Mouse (Mus musculus): Measurements from ENCODE around the gene Commd9.

DNA sequence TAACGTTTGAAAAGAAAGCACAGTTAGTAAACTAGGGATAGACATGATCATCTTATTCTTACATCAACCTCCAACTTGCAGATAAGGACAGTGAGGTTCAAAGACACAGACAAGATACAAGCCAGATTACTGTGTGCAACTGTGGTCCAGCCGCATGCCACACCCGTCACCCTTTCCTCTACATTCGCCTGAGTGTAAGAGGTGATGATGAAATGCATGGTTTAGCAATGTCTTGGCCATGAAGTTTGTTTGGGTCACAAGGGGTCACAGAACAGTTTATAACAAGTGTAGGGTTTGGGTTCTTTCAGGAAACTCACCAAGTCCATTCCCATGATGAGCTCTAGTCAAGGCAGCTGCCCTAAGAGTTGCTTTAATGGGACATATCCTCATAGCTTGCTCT is 17.4 kb upstream of the Commd9 start:
- TF ChIP-seq CTCF (IDR thresholded peaks at IDR 0.05; ENCODE audit: low read depth) (no peak), EP300 (IDR thresholded peaks at IDR 0.05; ENCODE audit: low read depth) (no peak)
